Mouse (Mus musculus): ENCODE measurements at regions not wholly inside any gene's neighbourhood (a gene's known extent, or its start where the extent isn't known, plus 50 kb on each side); places are given as distances from the start of the nearest gene placed in this dataset.
A peak's percentile ranks its signal among the peaks of the same experiment; 100 is the strongest.

GRCm38 (mm10) chr2:19049877-19050731, 52.0 kb downstream of the 4930426L09Rik start:
- DNase-seq, result no peak

DNA sequence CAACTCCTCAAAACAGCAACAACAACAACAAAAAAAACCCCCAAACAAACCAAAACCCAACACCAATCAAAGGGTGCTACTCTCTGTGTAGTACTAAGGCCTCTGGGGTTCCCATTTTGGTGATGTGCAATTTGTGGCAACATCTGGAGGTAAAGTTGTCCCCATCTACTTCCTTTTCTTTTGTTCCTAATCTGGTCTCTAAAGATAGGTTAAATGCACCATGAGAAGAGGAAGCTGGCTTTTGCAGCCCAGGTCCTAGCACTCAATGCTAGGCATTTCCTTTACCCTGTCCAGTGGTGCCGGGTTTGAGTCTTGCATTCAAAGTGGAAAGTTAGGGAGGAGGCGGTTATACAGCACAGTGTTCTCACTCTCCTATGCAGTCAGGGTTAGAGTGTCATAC, 57.4 kb downstream of the 4930426L09Rik start:
- DNase-seq, result no peak

- no peak for DNase-seq
These were observed 59.7 kb downstream of the 4930426L09Rik start for GRCm38 (mm10) chr2:19057859-19058258.

DNA sequence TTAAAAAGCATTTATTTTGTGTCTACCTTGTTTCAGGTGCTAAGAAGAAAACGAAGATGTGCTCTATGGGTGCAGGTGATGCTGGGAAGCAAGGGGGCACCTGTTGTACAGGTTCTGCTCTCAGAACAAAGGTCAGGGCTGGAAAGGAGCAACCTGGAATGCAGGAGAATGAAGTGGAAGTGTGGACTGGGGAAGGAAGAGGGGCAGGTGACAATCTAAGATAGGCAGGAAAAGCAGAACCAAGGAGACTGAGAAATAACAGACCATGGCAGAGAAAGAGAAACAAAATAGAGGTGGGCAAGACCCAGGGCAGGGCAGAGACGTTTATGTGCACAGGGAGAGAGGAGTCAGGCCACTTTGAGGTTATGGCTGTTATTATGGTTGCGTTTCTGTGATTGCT, 60.6 kb downstream of the 4930426L09Rik start:
- no peak for DNase-seq

GRCm38 (mm10) chr2:19059246-19059645, 61.1 kb downstream of the 4930426L09Rik start:
- no peak for DNase-seq

DNA sequence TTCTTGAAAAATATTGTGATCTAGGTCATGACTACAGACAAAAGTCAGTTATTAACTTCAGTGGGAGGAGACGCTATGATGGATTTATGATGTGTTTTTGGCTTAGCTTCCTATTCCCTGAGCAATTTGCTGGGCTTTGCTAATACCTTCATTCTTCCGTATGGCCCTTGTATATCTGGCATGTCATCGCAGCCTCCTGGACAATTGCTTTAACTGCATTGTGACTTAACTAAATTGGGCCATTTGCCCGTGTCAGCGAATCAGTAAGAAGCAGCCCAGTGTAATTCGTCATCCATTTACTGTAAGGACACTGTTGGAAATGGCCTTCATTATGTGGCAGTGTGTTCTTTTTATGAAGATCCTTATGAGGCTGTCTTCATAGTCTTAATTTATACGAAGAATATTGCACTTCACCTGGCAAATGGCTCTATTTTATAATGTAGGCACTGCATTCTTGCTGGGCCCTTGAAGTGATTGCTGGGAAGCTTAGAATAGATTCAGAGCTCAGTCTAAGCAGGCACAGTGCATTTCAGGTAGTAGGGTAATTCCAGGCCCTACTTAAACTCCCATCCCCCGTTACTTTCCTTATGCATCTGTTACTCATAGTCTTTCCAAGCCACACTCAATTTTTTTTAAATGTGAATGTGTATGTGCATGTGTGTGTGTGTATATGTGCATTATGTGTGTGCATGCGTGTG, 62.2 kb downstream of the 4930426L09Rik start:
- DNase-seq, result peak; percentile 54

DNA sequence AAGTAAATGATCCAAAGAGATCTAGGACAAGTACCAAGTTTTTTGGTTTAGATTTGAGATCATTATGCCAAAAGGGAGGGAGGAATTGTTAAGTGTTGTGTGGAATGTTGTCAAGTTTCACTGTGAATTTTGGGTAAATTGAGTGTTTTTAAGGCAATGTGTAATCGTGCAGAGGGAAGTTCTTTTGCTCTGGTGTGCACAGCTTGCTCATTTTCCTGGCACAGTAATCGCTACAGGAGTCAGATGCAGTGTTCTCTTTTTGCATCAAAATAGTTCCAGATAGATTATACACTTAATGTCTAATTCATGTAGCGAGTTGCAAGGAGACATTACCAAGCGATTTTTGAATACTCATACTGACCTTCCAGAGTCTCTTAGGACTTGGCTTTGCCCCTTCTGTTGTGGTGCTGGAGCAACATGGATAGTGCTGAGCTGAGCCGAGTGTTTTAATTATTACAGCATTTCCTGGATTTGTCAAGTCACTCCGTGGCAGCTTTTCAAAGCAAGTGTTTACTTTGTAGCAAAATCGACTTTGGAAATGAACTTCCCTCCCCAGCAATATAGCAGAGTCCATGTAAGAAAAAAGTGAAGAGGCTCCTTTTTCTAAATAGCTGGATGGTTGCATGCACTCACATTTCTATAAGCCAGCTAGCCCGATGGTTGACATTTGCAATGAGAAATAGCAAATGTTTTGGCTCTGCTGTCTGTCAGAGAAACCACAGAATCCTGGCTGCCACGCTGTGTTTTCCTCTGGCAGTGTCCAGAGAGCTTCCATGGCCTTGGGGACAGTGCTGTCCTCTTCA, 66.6 kb downstream of the 4930426L09Rik start:
- DNase-seq, result peak; percentile 34

- no peak for DNase-seq
These were observed 67.4 kb downstream of the 4930426L09Rik start for GRCm38 (mm10) chr2:19065511-19065910.

- DNase-seq, result no peak
These were observed 70.0 kb downstream of the 4930426L09Rik start for GRCm38 (mm10) chr2:19068161-19068560.

DNA sequence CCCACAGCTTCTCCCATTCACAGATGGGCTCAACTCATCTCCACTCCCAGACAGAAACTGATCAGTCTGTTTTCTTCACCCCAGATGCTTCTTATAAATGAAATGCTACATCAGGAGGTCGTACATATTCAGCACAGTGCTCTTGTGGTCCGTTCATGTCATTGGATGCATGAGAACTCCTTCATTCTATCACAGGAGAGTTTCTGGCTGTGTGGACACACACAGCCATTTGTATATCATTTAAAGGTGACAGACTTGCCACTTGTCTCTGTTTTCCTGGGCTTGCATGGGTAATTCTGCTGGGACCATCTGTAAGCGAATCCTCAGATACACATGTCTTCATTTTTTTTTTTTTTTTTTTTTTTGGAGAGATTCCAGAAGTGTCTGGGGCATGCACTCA, 85.7 kb downstream of the 4930426L09Rik start:
- DNase-seq, result no peak

DNA sequence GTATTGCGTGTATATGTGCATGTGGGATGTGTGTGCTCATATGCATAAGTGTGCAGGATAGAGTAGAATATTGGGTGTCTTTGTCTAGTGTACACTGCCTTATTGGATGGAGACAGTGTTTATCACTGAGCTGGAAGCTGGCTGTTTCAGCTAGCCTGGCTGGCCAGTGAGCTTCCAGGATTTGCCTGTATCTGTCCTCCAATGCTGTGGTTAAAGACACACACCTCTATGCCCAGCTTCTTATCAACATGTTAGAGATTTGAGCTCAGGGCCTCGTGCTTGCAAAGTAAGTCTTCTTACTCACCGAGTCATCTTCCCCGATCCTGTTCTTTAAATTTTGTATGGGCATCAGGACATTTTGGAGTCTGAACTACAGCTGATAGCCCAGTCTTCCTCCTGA, 87.0 kb downstream of the 4930426L09Rik start:
- DNase-seq, result no peak

GRCm38 (mm10) chr2:19086167-19086566, 88.0 kb downstream of the 4930426L09Rik start:
- DNase-seq, result no peak

GRCm38 (mm10) chr2:19086621-19087020, 88.5 kb downstream of the 4930426L09Rik start:
- DNase-seq, result peak; percentile 64

DNA sequence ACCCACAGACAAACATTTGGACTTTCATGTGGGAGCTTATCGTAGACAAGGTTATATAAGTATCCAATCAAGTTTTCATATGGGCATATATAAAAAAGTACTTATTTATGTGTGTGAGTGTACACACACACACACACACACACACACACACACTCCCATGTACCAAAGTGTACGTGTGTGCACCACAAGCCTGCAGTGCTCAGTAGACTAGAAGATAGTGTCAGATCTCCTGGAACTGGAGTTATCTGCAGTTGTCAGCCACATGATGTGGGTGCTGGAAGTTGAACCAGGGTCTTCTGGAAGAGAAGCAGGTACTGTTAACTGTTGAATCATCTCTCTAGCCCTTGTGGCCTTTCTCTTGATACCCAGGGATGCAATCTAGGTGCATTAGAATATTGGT, 99.7 kb upstream of the Armc3 start:
- no peak for DNase-seq

GRCm38 (mm10) chr2:19108753-19109152, 90.3 kb upstream of the Armc3 start:
- DNase-seq, result no peak

- no peak for DNase-seq
These were observed 79.2 kb upstream of the Armc3 start for GRCm38 (mm10) chr2:19119871-19120270.

GRCm38 (mm10) chr2:19132864-19133263, 66.2 kb upstream of the Armc3 start:
- no peak for DNase-seq

DNA sequence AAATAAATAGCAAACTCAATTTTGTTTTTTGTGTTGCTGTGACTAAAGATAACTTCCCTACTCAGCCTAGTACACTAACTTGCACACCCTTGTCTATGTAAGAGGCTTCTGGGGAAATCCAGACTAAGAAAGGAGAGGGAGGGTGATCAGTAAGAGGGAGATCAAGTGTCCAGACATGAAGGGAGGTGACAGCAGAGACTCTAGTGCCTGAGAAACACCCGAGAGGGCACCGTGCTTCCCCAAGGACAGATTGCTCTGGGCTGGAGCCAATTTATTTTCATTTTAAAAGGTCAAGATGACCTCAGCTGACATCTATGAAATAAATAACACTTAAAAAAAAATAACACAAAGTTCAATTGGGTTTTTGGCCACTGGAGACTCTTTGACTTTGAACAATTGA, 56.5 kb upstream of the Armc3 start:
- DNase-seq, result peak; percentile 52

DNA sequence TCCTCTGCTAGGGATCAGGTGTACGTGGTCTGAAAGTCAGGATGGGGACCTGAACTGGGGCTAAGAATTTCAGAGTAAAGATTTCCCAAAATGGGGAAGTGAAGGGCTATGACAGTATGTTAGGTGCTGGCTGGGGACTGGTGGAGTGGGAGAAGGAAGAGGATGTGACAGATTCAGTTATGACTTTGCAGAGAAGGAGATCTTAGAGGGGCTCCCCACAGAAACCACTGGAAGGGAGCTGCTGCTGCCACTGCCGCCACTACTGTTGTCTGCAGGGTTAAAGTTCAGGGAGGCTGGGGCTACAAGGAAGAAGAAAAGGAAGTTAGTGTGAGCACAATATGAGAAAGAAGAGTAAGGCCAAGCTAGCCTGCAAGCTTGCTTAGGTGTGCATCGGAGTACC, 53.7 kb upstream of the Armc3 start:
- DNase-seq, result peak; percentile 11

- peak; percentile 56 for DNase-seq
These were observed 53.2 kb upstream of the Armc3 start for GRCm38 (mm10) chr2:19145881-19146280.

GRCm38 (mm10) chr2:19146289-19146688, 52.8 kb upstream of the Armc3 start:
- DNase-seq, result peak; percentile 38

GRCm38 (mm10) chr2:19148812-19149211, 50.3 kb upstream of the Armc3 start:
- peak; percentile 14 for DNase-seq

Measured in kidney, adult 9 months (tissue).